Mouse (Mus musculus) heart, embryonic 16.5 days (tissue): ENCODE results near the gene Phka2. TPM values are rescaled to one million over a fixed set of nuclear protein-coding genes. Genes with fewer than 3 reads are reported as not detected.

Experiments used
- ATAC-seq: fragments of 200-750 bp; cut with Nextera tagmentation; replicated peaks from 2 replicates; pipeline ENCODE4 v1.8.0; 2017; ENCODE audit warnings: moderate number of reproducible peaks; ENCODE audit not compliant: insufficient read depth, low FRiP score; ENCODE audit errors: extremely low read depth
- H3K27ac ChIP-seq: fragments of 300-500 bp; sonication (generic); 2 replicates; pipeline ENCODE4 v1.5.1; 2014; ENCODE audit warnings: mild to moderate bottlenecking, low read length, control low read depth, moderate library complexity
- H3K27me3 ChIP-seq: fragments of 300-500 bp; sonication (generic); 2 replicates; pipeline ENCODE4 v1.6.1; 2014; ENCODE audit warnings: low read length, mixed read lengths; ENCODE audit not compliant: control insufficient read depth, insufficient read depth
- H3K36me3 ChIP-seq: fragments of 300-500 bp; sonication (generic); 2 replicates; pipeline ENCODE4 v1.6.1; 2014; ENCODE audit not compliant: control insufficient read depth, insufficient read depth
- H3K4me1 ChIP-seq: fragments of 300-500 bp; sonication (generic); 2 replicates; pipeline ENCODE4 v1.6.1; 2014; ENCODE audit warnings: low read length, mixed read lengths; ENCODE audit not compliant: control insufficient read depth, insufficient read depth
- H3K4me2 ChIP-seq: fragments of 300-500 bp; sonication (generic); 2 replicates; pipeline ENCODE4 v1.6.1; 2014; ENCODE audit warnings: low read depth, mild to moderate bottlenecking, control low read depth, low read length
- H3K4me3 ChIP-seq: fragments of 300-500 bp; sonication (generic); 2 replicates; pipeline ENCODE4 v1.5.1; 2014; ENCODE audit warnings: mild to moderate bottlenecking, control low read depth, low read length
- H3K9ac ChIP-seq: fragments of 300-500 bp; sonication (generic); 2 replicates; pipeline ENCODE4 v1.6.1; 2014; ENCODE audit warnings: low read length, control low read depth
- H3K9me3 ChIP-seq: fragments of 300-500 bp; sonication (generic); replicated peaks from 2 replicates; pipeline ENCODE4 v1.6.1; 2016; ENCODE audit warnings: low read length; ENCODE audit not compliant: control insufficient read depth
- WGBS: fragments of 180-500 bp; shearing (Covaris S2); extraction: QIAGEN DNeasy Blood & Tissue Kit; methylation state at CpG from one replicate; pipeline ENCODE4 v1.1.7; 2014; 5-methylcytosine and 5-hydroxymethylcytosine counted together
- polyA plus RNA-seq: library from polyadenylated mRNA; unstranded; fragments of >200 nt; fragmentation: Nextera tagmentation; extraction: Ambion mirVana; gene quantifications from 2 replicates; pipeline ENCODE4 v1.2.1, GENCODE M21; 2015

The Phka2 gene
- polyA plus RNA-seq: 20.0 and 23.8 TPM in 2 replicates

DNA sequence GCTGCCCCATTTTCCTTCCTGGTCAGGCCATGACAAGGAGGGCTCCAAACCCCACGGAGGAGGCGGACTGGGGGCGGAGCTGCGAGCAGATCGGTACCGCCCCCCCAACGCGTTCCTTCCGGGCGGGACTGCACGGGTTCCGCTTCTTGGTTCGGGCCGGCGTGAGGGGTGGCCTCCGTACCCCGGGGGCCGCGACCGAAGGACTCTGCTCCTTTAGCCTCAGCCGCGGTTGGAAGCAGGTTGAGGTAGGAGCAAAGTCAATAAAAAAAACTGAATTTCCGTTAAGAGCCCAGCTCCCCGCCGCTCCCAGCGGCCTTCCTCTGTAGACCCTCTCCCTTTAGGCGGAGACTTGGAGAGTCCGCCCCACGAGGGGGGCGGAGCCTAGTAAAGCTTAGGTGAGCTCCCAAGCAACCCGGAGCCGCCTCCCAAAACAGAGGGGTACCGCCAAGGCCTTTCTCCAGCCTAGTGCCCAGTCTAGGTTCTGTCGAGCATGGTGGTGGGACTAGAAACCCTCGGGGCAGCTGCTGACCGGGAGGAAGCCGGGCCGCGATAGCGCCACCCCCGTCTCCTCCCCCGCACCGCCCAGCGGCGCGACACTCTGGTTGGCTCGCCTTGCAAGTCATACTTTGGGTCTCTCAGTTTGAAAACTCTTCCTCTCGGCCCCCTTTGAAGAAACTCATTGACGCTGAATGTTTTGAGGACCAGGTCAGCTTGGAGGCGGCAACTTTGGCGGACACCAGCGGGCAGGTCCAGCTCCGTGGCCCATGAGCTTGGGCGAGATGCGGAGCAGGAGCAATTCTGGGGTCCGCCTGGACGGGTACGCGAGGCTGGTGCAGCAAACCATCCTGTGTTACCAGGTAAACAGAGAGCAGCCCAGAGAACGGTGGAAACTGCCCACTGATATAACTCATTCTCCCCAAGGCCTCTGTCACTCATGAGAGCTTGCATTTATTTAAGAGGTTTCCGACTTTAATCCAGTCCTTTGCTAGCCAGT, at the start of gene Phka2:
Gene Phka2 (plus strand): TSS at position 119 of the 994 bp plus-strand sequence.
- H3K27ac ChIP-seq: peak within 1 kb of the TSS; percentile 88
- H3K9me3 ChIP-seq: no peaks in the 10 kb centered on the region
- peak; percentile 94 for ATAC-seq
- H3K4me3 ChIP-seq: peak within 1 kb of the TSS; percentile 64
- no peaks in the 10 kb centered on the region for H3K27me3 ChIP-seq
- 9% methylated on average over 59 of the region's 61 CpGs for WGBS
- no peaks in the 10 kb centered on the region for H3K36me3 ChIP-seq
- peaks cover 2% of the 10 kb centered on the region; the same call in 1 of the 2 replicates for H3K4me1 ChIP-seq
- peak within 1 kb of the TSS; percentile 73 for H3K9ac ChIP-seq
- peak within 1 kb of the TSS; percentile 61 for H3K4me2 ChIP-seq

DNA sequence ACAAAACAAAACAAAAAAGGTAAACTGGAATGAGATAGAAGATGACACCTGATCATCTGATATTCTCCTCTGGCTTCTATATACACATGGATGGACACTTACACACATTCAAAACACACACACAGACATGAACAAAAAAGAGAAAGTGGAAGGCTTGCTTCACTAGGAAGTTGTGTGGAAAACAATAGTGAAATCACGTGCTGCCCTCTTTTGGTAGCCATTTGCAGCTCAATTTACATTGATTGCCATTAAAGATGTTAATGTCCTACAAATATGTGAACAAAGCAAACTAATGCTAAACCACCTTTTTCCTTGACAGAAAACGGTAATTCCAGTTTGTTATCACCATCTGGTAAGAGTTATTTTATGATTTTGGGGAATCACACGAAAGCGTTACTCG, 46.3 kb upstream of the Phka2 start:
- Histone ChIP-seq H3K9me3 (no peaks in the 10 kb centered on the region), H3K9ac (no peak overlapping the region), H3K4me3 (no peak overlapping the region), H3K36me3 (no peaks in the 10 kb centered on the region), H3K27ac (no peak overlapping the region), H3K4me2 (no peak overlapping the region), H3K27me3 (no peaks in the 10 kb centered on the region; the same call in 1 of the 2 replicates), H3K4me1 (no peaks in the 10 kb centered on the region)
- no peak for ATAC-seq
- 71% methylated on average over 5 of the region's 5 CpGs for WGBS

DNA sequence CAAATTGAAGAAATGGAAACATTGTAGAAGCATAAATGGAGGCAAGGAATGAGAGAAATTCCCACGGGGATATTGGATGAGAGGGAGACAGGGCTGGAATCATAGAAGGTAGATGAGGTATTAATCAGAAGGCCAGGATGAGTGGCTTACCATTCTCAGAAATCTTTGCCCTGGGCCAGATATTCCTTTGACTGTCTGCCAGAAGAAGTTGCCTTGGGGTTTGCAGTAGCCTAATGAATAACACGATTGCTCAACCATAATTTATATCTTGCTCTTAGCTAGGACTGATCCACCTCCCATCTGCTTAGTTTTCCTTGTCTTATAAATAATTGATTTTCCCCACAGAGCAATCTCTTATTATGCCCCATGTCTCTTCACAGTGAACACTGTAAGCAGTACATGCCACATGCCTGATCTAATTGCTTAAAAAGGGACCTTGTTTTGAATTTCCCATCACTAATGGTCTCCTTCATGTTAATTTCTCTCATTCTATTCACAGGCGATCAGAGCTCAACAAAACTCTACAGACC, 30.6 kb upstream of the Phka2 start:
- no peaks in the 10 kb centered on the region for H3K36me3 ChIP-seq
- no peaks in the 10 kb centered on the region for H3K27me3 ChIP-seq
- no peak overlapping the region for H3K4me3 ChIP-seq
- no peak overlapping the region for H3K9ac ChIP-seq
- 74% methylated on average over 3 of the region's 3 CpGs for WGBS
- H3K4me1 ChIP-seq: no peaks in the 10 kb centered on the region
- no peak overlapping the region for H3K4me2 ChIP-seq
- H3K27ac ChIP-seq: no peak overlapping the region
- H3K9me3 ChIP-seq: no peaks in the 10 kb centered on the region
- no peak for ATAC-seq

DNA sequence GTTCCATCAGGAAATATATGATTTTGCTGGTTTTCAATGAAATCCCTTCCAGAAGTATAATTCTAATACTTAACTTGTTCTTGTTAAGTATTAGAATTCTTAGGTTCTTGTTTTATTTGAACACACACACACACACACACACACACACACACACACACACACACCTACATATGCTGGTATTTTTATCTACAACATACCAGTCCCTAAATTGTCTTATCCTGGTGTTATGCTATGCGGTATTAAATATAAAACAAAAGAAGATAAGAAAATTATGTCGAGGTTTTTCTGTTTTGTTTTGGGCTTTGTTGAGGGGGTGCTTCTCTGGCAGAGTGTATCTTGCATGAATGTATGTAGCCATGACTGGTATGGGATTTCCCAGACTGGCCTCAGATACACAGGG, 12.2 kb upstream of the Phka2 start:
- H3K9ac ChIP-seq: no peak overlapping the region
- H3K27ac ChIP-seq: no peak overlapping the region
- H3K27me3 ChIP-seq: no peaks in the 10 kb centered on the region
- H3K4me3 ChIP-seq: no peak overlapping the region
- H3K4me1 ChIP-seq: no peaks in the 10 kb centered on the region; the same call in 1 of the 2 replicates
- ATAC-seq: no peak
- 56% methylated on average over 2 of the region's 2 CpGs for WGBS
- no peaks in the 10 kb centered on the region for H3K36me3 ChIP-seq
- no peaks in the 10 kb centered on the region for H3K9me3 ChIP-seq
- H3K4me2 ChIP-seq: no peak overlapping the region

DNA sequence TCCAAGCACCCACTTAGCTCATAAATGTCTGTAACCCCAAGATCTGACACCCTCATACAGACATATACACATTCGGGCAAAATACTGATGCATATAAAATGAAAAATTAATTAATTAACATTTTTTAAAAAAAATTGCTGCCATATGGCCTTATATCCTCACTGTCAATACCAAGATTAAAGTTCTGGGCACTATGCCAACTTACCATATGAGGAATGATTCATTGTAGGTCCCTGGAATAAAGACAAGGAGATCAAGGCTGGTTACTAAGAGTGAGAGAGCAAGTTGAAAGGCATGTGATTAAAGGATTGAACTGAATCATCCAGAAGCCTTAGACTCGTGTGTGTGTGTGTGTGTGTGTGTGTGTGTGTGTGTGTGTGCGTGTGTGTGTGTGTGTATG, 7.6 kb upstream of the Phka2 start:
- no peak overlapping the region for H3K4me2 ChIP-seq
- H3K9ac ChIP-seq: no peak overlapping the region
- H3K9me3 ChIP-seq: no peaks in the 10 kb centered on the region
- no peaks in the 10 kb centered on the region for H3K36me3 ChIP-seq
- no peaks in the 10 kb centered on the region; the same call in 1 of the 2 replicates for H3K4me1 ChIP-seq
- no peak overlapping the region for H3K4me3 ChIP-seq
- H3K27me3 ChIP-seq: no peaks in the 10 kb centered on the region
- H3K27ac ChIP-seq: no peak overlapping the region
- no peak for ATAC-seq
- WGBS: 34% methylated on average over 2 of the region's 3 CpGs

DNA sequence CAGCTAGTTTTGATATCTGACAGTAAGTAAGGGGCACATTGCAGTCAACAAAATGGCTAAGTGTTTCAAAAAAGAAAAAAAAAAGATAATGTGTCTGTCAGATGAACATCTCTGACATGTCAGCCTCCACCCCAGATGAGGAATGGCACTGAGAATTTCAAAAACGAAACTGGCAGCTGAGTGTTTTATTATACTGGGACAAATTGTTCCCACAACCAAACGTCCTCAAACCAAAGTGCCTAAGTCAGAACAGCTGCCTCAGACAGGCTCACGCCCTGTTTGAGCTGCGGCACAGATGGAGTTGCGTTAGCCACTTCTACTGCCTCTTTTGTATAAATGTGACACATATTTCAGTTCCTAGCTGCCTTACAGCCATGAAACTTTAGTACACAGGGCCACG, 7.0 kb upstream of the Phka2 start:
- no peak for ATAC-seq
- Histone ChIP-seq H3K27ac (no peak overlapping the region), H3K36me3 (no peaks in the 10 kb centered on the region), H3K4me3 (no peak overlapping the region), H3K4me2 (no peak overlapping the region), H3K9me3 (no peaks in the 10 kb centered on the region), H3K9ac (no peak overlapping the region), H3K27me3 (no peaks in the 10 kb centered on the region), H3K4me1 (no peaks in the 10 kb centered on the region; the same call in 1 of the 2 replicates)
- WGBS: 67% methylated on average over 6 of the region's 6 CpGs

DNA sequence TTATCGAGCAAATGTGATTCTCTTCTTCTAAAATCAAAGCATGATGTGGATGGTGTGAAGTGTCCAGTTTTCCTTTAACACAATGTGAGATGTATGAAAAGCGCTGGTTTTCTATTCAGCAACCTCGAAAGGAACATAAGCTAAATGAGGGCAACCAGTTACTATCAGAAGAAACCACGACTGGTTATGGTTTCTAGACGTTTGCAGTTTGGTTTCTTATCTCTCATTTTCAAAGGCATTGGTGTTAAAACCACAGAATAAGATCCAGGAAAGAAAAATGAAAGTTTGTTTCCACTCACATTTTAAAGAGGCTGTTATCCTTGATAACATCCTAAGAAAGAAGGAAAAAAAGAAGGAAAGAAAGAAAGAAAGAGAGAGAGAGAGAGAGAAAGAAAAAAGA, 5.5 kb upstream of the Phka2 start:
- no peak for ATAC-seq

DNA sequence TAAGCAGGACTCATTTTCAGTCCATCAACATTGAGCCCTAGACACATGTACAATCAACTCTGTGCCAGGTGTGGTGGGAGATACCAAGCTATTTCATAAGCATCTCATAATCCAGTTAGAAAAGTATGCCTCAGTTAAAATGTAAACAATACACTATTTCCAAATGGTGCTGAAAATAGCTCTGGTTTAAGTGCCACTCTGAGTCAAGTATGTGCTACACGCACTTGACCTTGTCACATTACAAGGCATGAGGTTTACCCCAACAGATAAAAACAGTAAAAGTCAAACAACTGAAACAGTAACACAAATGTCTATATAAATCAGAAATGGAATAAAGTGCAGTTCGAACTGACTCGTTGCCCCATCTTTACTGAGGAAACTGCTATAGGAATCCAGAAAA, 871 bp upstream of the Phka2 start:
- no peak for ATAC-seq
- no peak overlapping the region for H3K4me3 ChIP-seq
- H3K27ac ChIP-seq: peak overlapping the region; percentile 88
- no peak overlapping the region for H3K9ac ChIP-seq
- no peaks in the 10 kb centered on the region for H3K9me3 ChIP-seq
- H3K36me3 ChIP-seq: no peaks in the 10 kb centered on the region
- H3K4me2 ChIP-seq: no peak overlapping the region
- peaks cover 2% of the 10 kb centered on the region; the same call in 1 of the 2 replicates for H3K4me1 ChIP-seq
- 62% methylated on average over 3 of the region's 3 CpGs for WGBS
- H3K27me3 ChIP-seq: no peaks in the 10 kb centered on the region

More for the DNA sequence above, 5.5 kb upstream of the Phka2 start:
- Histone ChIP-seq H3K9ac (no peak overlapping the region), H3K4me2 (no peak overlapping the region), H3K4me1 (no peaks in the 10 kb centered on the region; the same call in 1 of the 2 replicates), H3K9me3 (no peaks in the 10 kb centered on the region), H3K4me3 (no peak overlapping the region), H3K27ac (no peak overlapping the region), H3K27me3 (no peaks in the 10 kb centered on the region), H3K36me3 (no peaks in the 10 kb centered on the region)
- WGBS: 63% methylated on average over 5 of the region's 5 CpGs

DNA sequence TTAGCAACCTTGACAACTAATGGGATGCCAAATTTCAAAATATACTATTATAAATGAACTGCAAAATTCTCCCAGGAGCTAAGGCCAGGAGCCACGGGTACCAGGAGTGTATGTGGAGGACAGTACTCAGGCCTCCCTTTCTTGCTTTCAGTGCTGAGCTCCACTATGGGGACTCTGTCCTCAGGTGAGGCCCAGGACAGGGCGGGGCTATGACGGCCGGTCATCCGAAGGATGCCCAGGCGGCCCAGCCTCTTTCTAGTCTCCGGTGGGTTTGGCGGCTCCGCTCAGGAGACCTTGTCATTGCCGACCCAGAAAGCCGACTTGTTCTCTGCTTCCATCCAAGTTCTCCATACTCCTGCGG, 299 bp upstream of the Phka2 start:
- H3K27ac ChIP-seq: peak overlapping the region; percentile 88
- no peaks in the 10 kb centered on the region for H3K36me3 ChIP-seq
- peak overlapping the region; percentile 61 for H3K4me2 ChIP-seq
- H3K4me1 ChIP-seq: peaks cover 2% of the 10 kb centered on the region; the same call in 1 of the 2 replicates
- H3K27me3 ChIP-seq: no peaks in the 10 kb centered on the region
- ATAC-seq: peak; percentile 35; the same call in 1 of the 2 replicates
- H3K9me3 ChIP-seq: no peaks in the 10 kb centered on the region
- 26% methylated on average over 12 of the region's 12 CpGs for WGBS
- H3K4me3 ChIP-seq: peak overlapping the region; percentile 64
- H3K9ac ChIP-seq: peak overlapping the region; percentile 73
